Mouse (Mus musculus) cerebellum, postnatal 36 days (tissue): ENCODE measurements around the gene Cables2.

Experiments used
- DNase-seq, 2 experiments: peaks; one replicate each; pipeline ENCODE4 v3.0.0; 2021 to 2022; ENCODE audit warnings: mixed read lengths in 2 of 2

Cables2 gene

DNA sequence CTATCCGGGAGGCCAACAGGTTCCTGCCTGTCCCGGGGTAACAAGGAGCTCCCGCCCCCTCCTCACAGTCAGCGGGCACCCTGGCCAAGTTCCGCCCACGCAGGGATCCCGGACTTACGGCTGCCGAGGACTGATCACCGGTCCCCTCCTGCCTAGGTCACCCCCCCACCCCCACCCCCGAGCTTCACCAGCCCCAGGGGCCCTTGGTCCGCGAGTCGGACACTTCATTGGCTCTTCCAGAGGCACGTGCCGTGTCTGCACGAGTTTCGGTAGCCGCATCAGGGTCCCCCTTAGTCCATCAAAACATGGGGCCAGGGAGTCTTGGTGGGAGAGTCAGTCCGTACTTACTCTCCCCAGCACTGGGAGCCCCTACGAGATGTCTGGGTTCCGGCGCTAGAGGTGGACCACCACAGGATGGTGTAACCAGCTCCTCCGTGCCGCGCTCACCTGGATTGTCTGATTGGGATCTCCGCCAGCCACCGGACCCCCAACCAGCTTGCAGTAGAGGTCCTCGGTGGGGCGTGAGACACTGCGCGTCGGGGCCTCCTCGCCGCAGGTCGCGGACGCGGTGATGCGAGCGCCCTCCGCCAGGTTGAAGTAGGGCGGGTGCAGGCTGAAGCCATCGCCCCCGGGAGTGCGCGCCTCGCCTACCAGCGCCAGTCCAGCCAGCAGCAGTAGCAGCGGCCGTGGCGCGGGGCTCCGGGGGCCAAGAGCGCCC lies 48.1 kb downstream of the Cables2 start:
- DNase-seq: peak; percentile 15 to 38

DNA sequence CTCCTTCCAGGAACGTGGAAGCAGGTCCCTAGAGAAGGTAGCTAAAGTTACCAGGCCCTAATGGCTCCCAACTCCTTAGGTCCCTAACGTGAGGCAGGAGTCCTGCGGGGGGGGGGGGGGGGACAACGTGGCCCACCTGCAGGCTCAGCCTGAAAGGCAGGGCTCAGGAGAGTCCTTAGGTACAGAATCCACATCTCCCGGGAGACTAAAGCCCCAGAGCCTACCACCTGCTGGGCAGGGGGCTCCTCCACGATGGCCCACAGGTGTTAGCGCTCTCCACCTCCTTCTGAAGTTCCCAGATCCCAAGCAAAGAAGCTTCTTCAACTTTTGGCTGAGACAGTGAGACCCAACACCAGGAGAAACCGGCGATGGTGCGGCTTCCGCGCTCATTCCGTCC lies 48.7 kb downstream of the Cables2 start:
- no peak for DNase-seq

GRCm38 (mm10) chr2:180222250-180222649 lies 51.0 kb downstream of the Cables2 start:
- DNase-seq: no peak

GRCm38 (mm10) chr2:180221051-180221450 lies 52.2 kb downstream of the Cables2 start:
- DNase-seq: no peak

DNA sequence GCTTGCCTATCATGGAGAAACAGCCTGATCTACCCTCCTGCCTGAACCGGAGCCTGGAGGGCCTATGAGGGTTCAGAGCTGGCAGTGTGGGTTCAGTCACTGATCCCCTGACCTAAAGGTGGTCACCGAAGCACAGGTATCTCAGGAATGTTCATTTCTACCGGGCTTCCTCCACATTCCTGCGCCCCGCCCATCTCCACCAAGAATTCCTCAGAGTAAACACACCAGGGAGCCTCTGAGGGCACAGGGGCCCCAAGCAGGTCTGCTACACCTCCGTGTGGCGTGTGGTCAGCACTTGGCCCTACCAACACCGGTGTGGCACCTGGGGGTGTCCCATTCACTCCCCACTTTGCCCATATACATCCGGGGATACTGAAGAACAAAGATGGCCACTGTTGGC lies 53.1 kb downstream of the Cables2 start:
- no peak for DNase-seq

DNA sequence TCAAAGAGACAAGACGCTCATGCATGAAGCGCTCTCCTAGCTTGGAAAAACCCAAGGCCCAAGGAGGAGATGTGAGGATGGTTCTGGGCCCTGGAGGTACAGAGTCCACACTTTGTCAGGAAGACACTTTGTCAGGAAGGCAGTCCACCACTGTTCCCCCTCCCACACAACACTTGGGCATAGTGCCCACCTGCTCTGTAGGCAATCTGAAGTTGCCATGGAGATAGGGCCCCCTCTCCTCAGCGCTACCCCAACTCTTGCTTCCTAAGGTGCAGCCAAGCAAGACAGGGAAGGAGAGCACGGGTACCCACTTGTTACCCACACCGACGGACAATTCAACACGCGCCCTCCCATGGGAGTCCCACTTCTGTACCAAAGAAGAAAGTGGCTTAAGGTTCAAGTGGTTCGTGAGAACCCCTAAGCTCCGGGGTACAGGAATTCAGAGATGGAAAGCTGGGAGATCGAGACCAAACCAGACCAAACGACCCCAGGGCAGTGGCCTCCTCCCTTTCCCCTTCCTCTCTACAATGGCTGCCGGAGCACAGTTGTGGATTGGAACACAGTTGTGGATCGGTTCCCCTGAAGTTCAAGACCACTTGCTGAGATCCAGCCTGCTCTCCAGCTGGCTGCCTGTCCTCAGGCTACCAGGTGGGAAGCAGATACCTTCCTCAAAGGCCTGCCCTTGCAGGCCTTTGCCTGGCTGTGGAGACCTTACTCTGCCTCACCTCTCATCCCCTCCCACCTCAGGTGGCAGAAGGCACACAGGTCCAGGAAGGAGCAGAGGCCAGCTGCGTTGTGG lies 54.0 kb downstream of the Cables2 start:
- no peak for DNase-seq

GRCm38 (mm10) chr2:180218677-180219076 lies 54.6 kb downstream of the Cables2 start:
- DNase-seq: no peak

- no peak for DNase-seq
Observed at GRCm38 (mm10) chr2:180218241-180218640, 55.1 kb downstream of the Cables2 start.

GRCm38 (mm10) chr2:180217587-180217986 lies 55.7 kb downstream of the Cables2 start:
- peak; percentile 62 to 67 for DNase-seq

DNA sequence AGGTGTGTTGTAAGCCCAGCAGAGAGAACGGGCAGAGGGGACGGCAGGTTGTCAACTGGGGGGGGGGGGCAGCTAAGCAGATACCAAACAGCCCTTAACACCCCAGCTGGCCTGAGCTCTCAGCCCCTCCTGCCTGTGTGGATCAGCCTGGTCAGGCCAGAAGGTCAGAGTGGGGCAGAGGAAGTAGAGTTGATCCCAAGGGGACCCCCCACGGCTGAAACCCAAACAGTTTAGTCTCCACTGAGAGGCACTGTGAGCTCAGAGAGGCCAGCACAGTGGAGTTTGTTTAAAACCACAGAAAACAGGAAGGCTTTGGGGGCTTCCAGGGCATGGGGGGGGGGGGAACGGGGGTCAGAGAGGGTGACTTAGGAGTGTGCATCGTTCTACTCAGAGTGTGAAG lies 56.4 kb downstream of the Cables2 start:
- no peak for DNase-seq

DNA sequence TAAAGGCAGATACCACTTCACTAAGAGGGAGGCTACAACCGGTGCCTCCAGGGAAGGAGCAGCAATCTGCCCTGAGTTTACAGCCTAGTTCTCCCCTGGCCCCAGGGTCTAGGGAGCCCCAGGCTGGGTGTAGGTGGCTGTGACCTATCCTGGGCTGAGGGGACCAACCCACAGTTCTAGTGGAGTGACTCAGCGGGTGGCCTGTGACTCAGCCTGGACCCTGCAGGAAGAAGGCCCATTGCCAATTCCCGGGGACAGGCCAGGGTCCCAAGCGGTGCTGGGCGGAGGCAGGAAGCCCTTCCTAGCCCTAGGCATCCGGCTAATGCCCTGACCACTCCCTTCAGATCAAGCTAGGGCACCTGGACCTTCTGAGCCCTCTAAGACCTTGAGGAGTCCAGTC lies 57.3 kb downstream of the Cables2 start:
- DNase-seq: no peak

GRCm38 (mm10) chr2:180215011-180215461 lies 58.3 kb downstream of the Cables2 start:
- no peak for DNase-seq

DNA sequence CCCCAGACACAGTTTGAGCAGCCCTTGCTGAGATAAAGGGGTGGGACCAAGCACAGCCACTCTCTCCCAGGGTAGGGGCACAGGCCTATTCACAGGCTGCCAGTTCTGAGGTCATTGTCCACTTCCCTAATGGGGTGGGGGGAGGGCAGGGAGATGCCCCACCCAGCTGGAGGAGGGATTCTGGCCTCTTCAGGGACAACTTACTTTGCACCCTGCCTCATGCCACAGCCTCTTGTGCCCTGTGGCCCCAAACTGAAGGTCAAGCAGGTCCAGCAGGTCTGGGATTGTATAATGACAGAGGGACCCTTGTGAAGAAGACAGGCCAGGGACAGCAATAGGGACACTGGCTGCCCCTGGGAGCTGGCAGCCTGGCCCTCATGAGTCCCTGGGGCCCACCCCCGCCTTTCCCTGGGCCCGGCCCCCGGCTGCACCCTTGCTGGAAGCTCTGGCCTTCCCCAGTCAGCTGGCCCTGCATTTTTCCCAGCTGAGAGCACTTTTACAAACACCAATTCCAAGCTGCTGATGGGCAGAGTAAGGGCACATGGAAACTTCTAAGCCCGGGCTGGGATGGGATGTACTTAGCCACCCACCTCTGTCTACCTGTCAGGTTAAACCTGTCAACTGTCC lies 58.8 kb downstream of the Cables2 start:
- no peak for DNase-seq

- no peak for DNase-seq
Observed at GRCm38 (mm10) chr2:180212255-180212654, 61.0 kb downstream of the Cables2 start.

DNA sequence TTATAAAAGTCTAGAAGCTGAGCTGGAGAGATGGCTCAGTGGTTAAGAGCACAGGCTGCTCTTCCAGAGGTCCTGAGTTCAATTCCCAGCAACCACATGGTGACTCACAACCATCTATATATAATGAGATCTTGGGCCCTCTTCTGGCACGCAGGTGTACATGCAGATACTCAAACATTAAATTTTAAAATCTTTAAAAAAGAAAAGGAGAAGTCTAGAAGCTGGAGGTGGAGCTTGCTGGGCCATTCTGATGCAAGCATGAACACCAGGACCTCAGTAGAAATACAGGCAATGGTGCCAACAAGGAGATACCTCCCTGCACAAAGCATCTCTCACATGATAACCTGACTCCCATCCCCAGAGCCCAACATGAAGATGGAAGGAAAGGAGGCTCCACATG lies 64.3 kb downstream of the Cables2 start:
- DNase-seq: no peak
